Mouse (Mus musculus) thymus, adult 2 months (tissue): ENCODE data around the gene 2310079G19Rik. TPM values are rescaled to one million over a fixed set of nuclear protein-coding genes. Genes with fewer than 3 reads are reported as not detected.

Experiments used
- DNase-seq: peaks from one replicate; pipeline ENCODE4 v3.0.0; 2021
- H3K27ac ChIP-seq: fragments of 200-500 bp; 2 replicates; pipeline ENCODE4 v1.5.1; 2012; ENCODE audit warnings: low read length, control low read depth; ENCODE audit not compliant: control insufficient read depth, insufficient read depth
- H3K27me3 ChIP-seq: fragments of 200-500 bp; 2 replicates; pipeline ENCODE4 v1.6.1; 2012; ENCODE audit warnings: mild to moderate bottlenecking, low read length, moderate library complexity, mixed read lengths; ENCODE audit not compliant: control insufficient read depth, insufficient read depth
- H3K36me3 ChIP-seq: fragments of 200-500 bp; 2 replicates; pipeline ENCODE4 v1.6.1; 2012; ENCODE audit warnings: mild to moderate bottlenecking, low read length, moderate library complexity; ENCODE audit not compliant: control insufficient read depth, insufficient read depth
- H3K4me1 ChIP-seq: fragments of 200-500 bp; replicated peaks from 2 replicates; pipeline ENCODE4 v1.6.1; 2012; ENCODE audit warnings: low read length; ENCODE audit not compliant: control insufficient read depth, insufficient read depth
- H3K4me3 ChIP-seq: fragments of 200-500 bp; 2 replicates; pipeline ENCODE4 v1.5.1; 2012; ENCODE audit warnings: mild to moderate bottlenecking, low read length, control low read depth, moderate library complexity; ENCODE audit not compliant: control insufficient read depth, insufficient read depth
- CTCF ChIP-seq: fragments of 200-500 bp; IDR thresholded peaks from 2 replicates; pipeline ENCODE4 v1.5.1; 2012; ENCODE audit warnings: mild to moderate bottlenecking, control low read depth, low read length, moderate library complexity, borderline replicate concordance; ENCODE audit not compliant: control insufficient read depth, poor library complexity, insufficient read depth; ENCODE audit errors: extremely low read depth
- POLR2A ChIP-seq: fragments of 200-500 bp; IDR thresholded peaks from 2 replicates; pipeline ENCODE4 v1.6.1; 2012; ENCODE audit warnings: mild to moderate bottlenecking, low read length, control low read depth, moderate library complexity; ENCODE audit not compliant: control insufficient read depth, poor library complexity, insufficient read depth; ENCODE audit errors: extremely low read depth
- WGBS: fragments of 180-500 bp; shearing (Covaris S2); methylation state at CpG from one replicate; pipeline ENCODE4 v1.1.7; 2018; 5-methylcytosine and 5-hydroxymethylcytosine counted together
- polyA plus RNA-seq: library from polyadenylated mRNA; depleted of rRNA; stranded (reverse); fragments of >200 nt; gene quantifications from 2 replicates; pipeline ENCODE4 v1.2.3, GENCODE M21; 2012; rRNA removed

The 2310079G19Rik gene
- polyA plus RNA-seq, 1 experiment: not detected

- no peak for TF ChIP-seq POLR2A
- TF ChIP-seq CTCF: no peak
- H3K27ac ChIP-seq: no peak overlapping the region
- no peaks in the 10 kb centered on the region for H3K4me1 ChIP-seq
- H3K27me3 ChIP-seq: no peaks in the 10 kb centered on the region
- WGBS: 71% methylated on average over 1 of the region's 1 CpGs
- no peaks in the 10 kb centered on the region for H3K36me3 ChIP-seq
- DNase-seq: no peak
- H3K4me3 ChIP-seq: no peak overlapping the region
Observed at GRCm38 (mm10) chr16:88602464-88602863, 25.0 kb downstream of the 2310079G19Rik start.

- Histone ChIP-seq H3K4me1 (no peaks in the 10 kb centered on the region), H3K4me3 (no peak overlapping the region), H3K36me3 (no peaks in the 10 kb centered on the region), H3K27ac (no peak overlapping the region), H3K27me3 (no peaks in the 10 kb centered on the region)
- WGBS: 79% methylated on average over 8 of the region's 8 CpGs
- no peak for TF ChIP-seq CTCF
- no peak for TF ChIP-seq POLR2A
- no peak for DNase-seq
Observed at GRCm38 (mm10) chr16:88600303-88600702, 27.2 kb downstream of the 2310079G19Rik start.

GRCm38 (mm10) chr16:88599504-88600237, 27.8 kb downstream of the 2310079G19Rik start:
- no peak for TF ChIP-seq CTCF
- TF ChIP-seq POLR2A: no peak
- H3K4me3 ChIP-seq: no peak overlapping the region
- no peak for DNase-seq
- H3K27me3 ChIP-seq: no peaks in the 10 kb centered on the region
- H3K4me1 ChIP-seq: no peaks in the 10 kb centered on the region
- 21% methylated on average over 16 of the region's 16 CpGs for WGBS
- H3K36me3 ChIP-seq: no peaks in the 10 kb centered on the region
- no peak overlapping the region for H3K27ac ChIP-seq

GRCm38 (mm10) chr16:88592758-88593157, 34.7 kb downstream of the 2310079G19Rik start:
- no peak for TF ChIP-seq CTCF
- no peak for TF ChIP-seq POLR2A
- no peak for DNase-seq
- H3K4me3 ChIP-seq: no peak overlapping the region

GRCm38 (mm10) chr16:88583338-88583737, 44.1 kb downstream of the 2310079G19Rik start:
- H3K27me3 ChIP-seq: no peaks in the 10 kb centered on the region
- H3K4me3 ChIP-seq: no peak overlapping the region
- no peaks in the 10 kb centered on the region for H3K36me3 ChIP-seq
- no peak for DNase-seq
- H3K27ac ChIP-seq: no peak overlapping the region
- WGBS: 90% methylated on average over 9 of the region's 9 CpGs
- no peaks in the 10 kb centered on the region for H3K4me1 ChIP-seq
- no peak for TF ChIP-seq CTCF
- TF ChIP-seq POLR2A: no peak

More at GRCm38 (mm10) chr16:88592758-88593157, 34.7 kb downstream of the 2310079G19Rik start:
- no peaks in the 10 kb centered on the region for H3K36me3 ChIP-seq
- no peak overlapping the region for H3K27ac ChIP-seq
- no peaks in the 10 kb centered on the region for H3K4me1 ChIP-seq
- H3K27me3 ChIP-seq: no peaks in the 10 kb centered on the region

Other genes starting within 250 kb of the 2310079G19Rik start
- gene Cldn17, start 120.7 kb downstream of the 2310079G19Rik start, polyA plus RNA-seq: not detected in 2 replicates
- gene Cldn8, start 64.5 kb downstream of the 2310079G19Rik start, polyA plus RNA-seq: 0.19 TPM in 1 of 2 replicates, not detected in the other
- not detected in 2 replicates for gene Krtap24-1, start 15.4 kb downstream of the 2310079G19Rik start, polyA plus RNA-seq
- not detected in 2 replicates for gene Krtap26-1, start 20.1 kb upstream of the 2310079G19Rik start, polyA plus RNA-seq
- gene Krtap27-1, start 44.0 kb upstream of the 2310079G19Rik start, polyA plus RNA-seq: not detected in 2 replicates
- gene 2310061N02Rik, start 80.3 kb upstream of the 2310079G19Rik start, polyA plus RNA-seq: not detected in 2 replicates
- not detected in 2 replicates for gene Krtap13-1, start 101.2 kb upstream of the 2310079G19Rik start, polyA plus RNA-seq
- not detected in 2 replicates for gene Krtap13, start 124.0 kb upstream of the 2310079G19Rik start, polyA plus RNA-seq
- gene 2310034C09Rik, start 131.2 kb upstream of the 2310079G19Rik start, polyA plus RNA-seq: not detected in 2 replicates
- not detected in 2 replicates for gene 2310057N15Rik, start 146.5 kb upstream of the 2310079G19Rik start, polyA plus RNA-seq
- gene Gm5965, start 150.2 kb upstream of the 2310079G19Rik start, polyA plus RNA-seq: not detected in 2 replicates
- gene Gm20741, start 184.6 kb upstream of the 2310079G19Rik start, polyA plus RNA-seq: not detected in 2 replicates
- not detected in 2 replicates for gene Krtap15, start 192.5 kb upstream of the 2310079G19Rik start, polyA plus RNA-seq
- gene Krtap14, start 198.5 kb upstream of the 2310079G19Rik start, polyA plus RNA-seq: not detected in 2 replicates
- gene Krtap19-1, start 241.7 kb upstream of the 2310079G19Rik start, polyA plus RNA-seq: not detected in 2 replicates
- gene Krtap19-2, start 246.6 kb upstream of the 2310079G19Rik start, polyA plus RNA-seq: not detected in 2 replicates